Mouse (Mus musculus): ENCODE measurements around the gene Sephs2. TPM values are rescaled to one million over a fixed set of nuclear protein-coding genes. Genes with fewer than 3 reads are reported as not detected.

Sephs2 gene
- polyA plus RNA-seq, 1 experiment from 2014 or later = 67.5 TPM

- no peak overlapping the region for H3K27ac ChIP-seq (replicated peaks)
- H3K27me3 ChIP-seq (replicated peaks) = no peaks in the 10 kb centered on the region
- ATAC-seq (ENCODE audit: low FRiP score) = no peak
- no peak overlapping the region for H3K9ac ChIP-seq (replicated peaks)
- H3K4me3 ChIP-seq (replicated peaks) = no peak overlapping the region
- no peak overlapping the region for H3K4me2 ChIP-seq
- H3K4me1 ChIP-seq = no peaks in the 10 kb centered on the region
- 0 out of 2 replicates have a peak, but pooled peaks cover 4% of the 10 kb centered on the region for H3K9me3 ChIP-seq (replicated peaks)
- no peaks in the 10 kb centered on the region for H3K36me3 ChIP-seq
- 88% methylated on average over 2 of the region's 2 CpGs for WGBS
These were observed 15.5 kb upstream of the Sephs2 start for GRCm38 (mm10) chr7:127289306-127289705.

GRCm38 (mm10) chr7:127287940-127288339 lies 14.1 kb upstream of the Sephs2 start:
- Histone ChIP-seq H3K4me2 (no peak overlapping the region), H3K4me3 (replicated peaks) (no peak overlapping the region), H3K9ac (replicated peaks) (no peak overlapping the region), H3K27me3 (replicated peaks) (no peaks in the 10 kb centered on the region), H3K9me3 (replicated peaks) (0 out of 2 replicates have a peak, but pooled peaks cover 4% of the 10 kb centered on the region), H3K36me3 (no peaks in the 10 kb centered on the region), H3K27ac (replicated peaks) (no peak overlapping the region), H3K4me1 (no peaks in the 10 kb centered on the region)
- ATAC-seq (ENCODE audit: low FRiP score) = no peak
- WGBS = 74% methylated on average over 1 of the region's 1 CpGs

GRCm38 (mm10) chr7:127285154-127285553 lies 11.3 kb upstream of the Sephs2 start:
- 0 out of 2 replicates have a peak, but pooled peaks cover 4% of the 10 kb centered on the region for H3K9me3 ChIP-seq (replicated peaks)
- H3K4me2 ChIP-seq = no peak overlapping the region
- no peak overlapping the region for H3K9ac ChIP-seq (replicated peaks)
- no peak overlapping the region for H3K4me3 ChIP-seq (replicated peaks)
- no peak overlapping the region for H3K27ac ChIP-seq (replicated peaks)
- no peak for ATAC-seq (ENCODE audit: low FRiP score)
- no peaks in the 10 kb centered on the region for H3K36me3 ChIP-seq
- H3K4me1 ChIP-seq = no peaks in the 10 kb centered on the region
- no peaks in the 10 kb centered on the region for H3K27me3 ChIP-seq (replicated peaks)
- WGBS = 85% methylated on average over 5 of the region's 10 CpGs

- Histone ChIP-seq H3K27ac (replicated peaks) (no peak overlapping the region), H3K9ac (replicated peaks) (no peak overlapping the region), H3K4me2 (no peak overlapping the region), H3K4me1 (no peaks in the 10 kb centered on the region), H3K4me3 (replicated peaks) (no peak overlapping the region), H3K36me3 (no peaks in the 10 kb centered on the region), H3K9me3 (replicated peaks) (no peaks in the 10 kb centered on the region), H3K27me3 (replicated peaks) (no peaks in the 10 kb centered on the region)
- no peak for ATAC-seq (ENCODE audit: low FRiP score)
- 95% methylated on average over 2 of the region's 2 CpGs for WGBS
These were observed 8.3 kb upstream of the Sephs2 start for GRCm38 (mm10) chr7:127282190-127282589.

GRCm38 (mm10) chr7:127281114-127281513 lies 7.3 kb upstream of the Sephs2 start:
- 80% methylated on average over 4 of the region's 4 CpGs for WGBS
- H3K9ac ChIP-seq (replicated peaks) = no peak overlapping the region
- no peaks in the 10 kb centered on the region for H3K9me3 ChIP-seq (replicated peaks)
- no peak overlapping the region for H3K4me3 ChIP-seq (replicated peaks)
- no peaks in the 10 kb centered on the region for H3K36me3 ChIP-seq
- no peaks in the 10 kb centered on the region for H3K4me1 ChIP-seq
- ATAC-seq (ENCODE audit: low FRiP score) = no peak
- no peak overlapping the region for H3K27ac ChIP-seq (replicated peaks)
- no peaks in the 10 kb centered on the region for H3K27me3 ChIP-seq (replicated peaks)
- no peak overlapping the region for H3K4me2 ChIP-seq

GRCm38 (mm10) chr7:127280092-127280491 lies 6.2 kb upstream of the Sephs2 start:
- Histone ChIP-seq H3K4me3 (replicated peaks) (no peak overlapping the region), H3K4me2 (no peak overlapping the region), H3K27ac (replicated peaks) (no peak overlapping the region), H3K9ac (replicated peaks) (no peak overlapping the region), H3K36me3 (no peaks in the 10 kb centered on the region), H3K27me3 (replicated peaks) (no peaks in the 10 kb centered on the region), H3K4me1 (no peaks in the 10 kb centered on the region), H3K9me3 (replicated peaks) (no peaks in the 10 kb centered on the region)
- WGBS = 78% methylated on average over 3 of the region's 3 CpGs
- ATAC-seq (ENCODE audit: low FRiP score) = no peak

- H3K9ac ChIP-seq (replicated peaks) = no peak overlapping the region
- ATAC-seq (ENCODE audit: low FRiP score) = no peak
- H3K27ac ChIP-seq (replicated peaks) = no peak overlapping the region
- H3K9me3 ChIP-seq (replicated peaks) = no peaks in the 10 kb centered on the region
- no peak overlapping the region for H3K4me2 ChIP-seq
- 24% methylated on average over 8 of the region's 8 CpGs for WGBS
- H3K4me1 ChIP-seq = peaks cover 7% of the 10 kb centered on the region
- H3K27me3 ChIP-seq (replicated peaks) = no peaks in the 10 kb centered on the region
- no peak overlapping the region for H3K4me3 ChIP-seq (replicated peaks)
- H3K36me3 ChIP-seq = no peaks in the 10 kb centered on the region
These were observed 4.5 kb upstream of the Sephs2 start for GRCm38 (mm10) chr7:127278311-127278710.

- WGBS = 70% methylated on average over 5 of the region's 5 CpGs
- Histone ChIP-seq H3K9me3 (replicated peaks) (no peaks in the 10 kb centered on the region), H3K36me3 (peaks cover under 1% of the 10 kb centered on the region; the same call in 1 of the 2 replicates), H3K4me1 (peaks cover 23% of the 10 kb centered on the region), H3K27ac (replicated peaks) (no peak overlapping the region), H3K4me2 (no peak overlapping the region), H3K9ac (replicated peaks) (no peak overlapping the region), H3K4me3 (replicated peaks) (no peak overlapping the region), H3K27me3 (replicated peaks) (no peaks in the 10 kb centered on the region)
- ATAC-seq (ENCODE audit: low FRiP score) = no peak
These were observed 2.7 kb upstream of the Sephs2 start for GRCm38 (mm10) chr7:127276519-127276961.

- peaks cover 27% of the 10 kb centered on the region for H3K36me3 ChIP-seq
- H3K4me1 ChIP-seq = peaks cover 28% of the 10 kb centered on the region
- peak overlapping the region; percentile 84 for H3K4me2 ChIP-seq
- H3K9me3 ChIP-seq (replicated peaks) = 0 out of 2 replicates have a peak, but pooled peaks cover 6% of the 10 kb centered on the region
- WGBS = 15% methylated on average over 50 of the region's 50 CpGs
- peak; percentile 71 for ATAC-seq (ENCODE audit: low FRiP score)
- no peaks in the 10 kb centered on the region for H3K27me3 ChIP-seq (replicated peaks)
- H3K27ac ChIP-seq (replicated peaks) = peak overlapping the region; percentile 88
- H3K9ac ChIP-seq (replicated peaks) = peak overlapping the region; percentile 85
- H3K4me3 ChIP-seq (replicated peaks) = peak overlapping the region; percentile 74
These were observed 534 bp downstream of the Sephs2 start for GRCm38 (mm10) chr7:127273118-127273923.

GRCm38 (mm10) chr7:127272566-127272965 lies 1.3 kb downstream of the Sephs2 start:
- no peak overlapping the region for H3K27ac ChIP-seq (replicated peaks)
- 95% methylated on average over 15 of the region's 15 CpGs for WGBS

GRCm38 (mm10) chr7:127271093-127271492 lies 2.8 kb downstream of the Sephs2 start:
- 0 out of 2 replicates have a peak, but pooled peaks cover 9% of the 10 kb centered on the region for H3K9me3 ChIP-seq (replicated peaks)
- no peak overlapping the region for H3K9ac ChIP-seq (replicated peaks)
- no peak for ATAC-seq (ENCODE audit: low FRiP score)
- H3K4me1 ChIP-seq = peaks cover 28% of the 10 kb centered on the region
- no peak overlapping the region for H3K4me2 ChIP-seq
- H3K4me3 ChIP-seq (replicated peaks) = no peak overlapping the region
- WGBS = 94% methylated on average over 4 of the region's 4 CpGs
- peaks cover 29% of the 10 kb centered on the region for H3K36me3 ChIP-seq
- H3K27me3 ChIP-seq (replicated peaks) = no peaks in the 10 kb centered on the region
- no peak overlapping the region for H3K27ac ChIP-seq (replicated peaks)

More at GRCm38 (mm10) chr7:127272566-127272965, 1.3 kb downstream of the Sephs2 start:
- peaks cover 29% of the 10 kb centered on the region for H3K36me3 ChIP-seq
- no peak overlapping the region for H3K9ac ChIP-seq (replicated peaks)
- H3K4me3 ChIP-seq (replicated peaks) = peak overlapping the region; percentile 74
- ATAC-seq (ENCODE audit: low FRiP score) = no peak
- 0 out of 2 replicates have a peak, but pooled peaks cover 9% of the 10 kb centered on the region for H3K9me3 ChIP-seq (replicated peaks)
- no peaks in the 10 kb centered on the region for H3K27me3 ChIP-seq (replicated peaks)
- H3K4me1 ChIP-seq = peaks cover 28% of the 10 kb centered on the region
- H3K4me2 ChIP-seq = peak overlapping the region; percentile 84

- Histone ChIP-seq H3K36me3 (peaks cover 29% of the 10 kb centered on the region), H3K4me3 (replicated peaks) (no peak overlapping the region), H3K4me2 (no peak overlapping the region), H3K27me3 (replicated peaks) (no peaks in the 10 kb centered on the region), H3K4me1 (peaks cover 28% of the 10 kb centered on the region), H3K9me3 (replicated peaks) (0 out of 2 replicates have a peak, but pooled peaks cover 9% of the 10 kb centered on the region), H3K27ac (replicated peaks) (no peak overlapping the region), H3K9ac (replicated peaks) (no peak overlapping the region)
- WGBS = 97% methylated on average over 5 of the region's 5 CpGs
- no peak for ATAC-seq (ENCODE audit: low FRiP score)
These were observed 3.2 kb downstream of the Sephs2 start for GRCm38 (mm10) chr7:127270666-127271065.

All from neural tube, embryonic 15.5 days (tissue).